15 mouse cellular contexts compared by ENCODE assay signal in genomic region chr8:57403640-57404180, GRCm38 (mm10). TPM values are rescaled to one million over a fixed set of nuclear protein-coding genes. Genes with fewer than 3 reads are reported as not detected.
DNase-seq lines count a peak whose midpoint lies in the region; ATAC-seq lines count a peak whose summit lies in the region.
"Had no signal": no experiment of that assay in that cellular context is flagged by ENCODE, and none has a peak within 500 bp of the region (broad histone marks: within the 10 kb centered on the region; RNA-seq: fewer than 3 reads in every experiment).

No protein-coding gene starts in this region.

- no peak overlapping the region for H3K9ac ChIP-seq in heart, embryonic 11.5 days (ENCODE audit: low read depth, low read length)
- H3K9ac ChIP-seq in midbrain, embryonic 11.5 days (ENCODE audit: low read length): no peak overlapping the region
- no peak overlapping the region for H3K9ac ChIP-seq in midbrain, embryonic 15.5 days
- H3K9ac ChIP-seq: hindbrain, embryonic 13.5 days had no signal

- H3K4me2 ChIP-seq in heart, embryonic 11.5 days: no peak overlapping the region
- no peak overlapping the region for H3K4me2 ChIP-seq in midbrain, embryonic 11.5 days
- H3K4me2 ChIP-seq in midbrain, embryonic 15.5 days: no peak overlapping the region
- H3K4me2 ChIP-seq: hindbrain, embryonic 13.5 days had no signal

- no peaks in the 10 kb centered on the region for H3K36me3 ChIP-seq in heart, embryonic 11.5 days (ENCODE audit: control insufficient read depth, insufficient read depth, low read length)
- no peaks in the 10 kb centered on the region for H3K36me3 ChIP-seq in midbrain, embryonic 11.5 days (ENCODE audit: control insufficient read depth, insufficient read depth, low read length)
- H3K36me3 ChIP-seq in midbrain, embryonic 15.5 days (replicated peaks): no peaks in the 10 kb centered on the region
- H3K36me3 ChIP-seq: hindbrain, embryonic 13.5 days had no signal

- no peaks in the 10 kb centered on the region for H3K27me3 ChIP-seq in heart, embryonic 11.5 days (ENCODE audit: control insufficient read depth, insufficient read depth, low read length)
- H3K27me3 ChIP-seq in midbrain, embryonic 11.5 days (ENCODE audit: control insufficient read depth, insufficient read depth, low read length): no peaks in the 10 kb centered on the region
- H3K27me3 ChIP-seq in midbrain, embryonic 15.5 days (replicated peaks): no peaks in the 10 kb centered on the region; the same call in 1 of the 2 replicates

- peaks cover 24% of the 10 kb centered on the region for H3K4me1 ChIP-seq in heart, embryonic 11.5 days (ENCODE audit: control insufficient read depth, insufficient read depth, low read length)
- H3K4me1 ChIP-seq in midbrain, embryonic 11.5 days (ENCODE audit: control insufficient read depth, insufficient read depth, low read length): peaks cover 11% of the 10 kb centered on the region; the same call in 1 of the 2 replicates
- no peaks in the 10 kb centered on the region for H3K4me1 ChIP-seq in midbrain, embryonic 15.5 days

- ATAC-seq in heart, embryonic 11.5 days (replicated peaks; ENCODE audit: insufficient number of reproducible peaks, low FRiP score, low TSS enrichment): no peak
- ATAC-seq in midbrain, embryonic 11.5 days (ENCODE audit: low FRiP score): no peak
- ATAC-seq in midbrain, embryonic 15.5 days (replicated peaks): no peak
- ATAC-seq: forebrain, embryonic 14.5 days had no signal

- H3K4me3 ChIP-seq in heart, embryonic 11.5 days (ENCODE audit: low read depth, low read length): no peak overlapping the region
- no peak overlapping the region for H3K4me3 ChIP-seq in midbrain, embryonic 11.5 days (ENCODE audit: low read depth, low read length)
- H3K4me3 ChIP-seq in midbrain, embryonic 15.5 days: no peak overlapping the region
- H3K4me3 ChIP-seq: hindbrain, embryonic 13.5 days had no signal

- 80% methylated on average over 11 of the region's 11 CpGs for WGBS in heart, embryonic 11.5 days (ENCODE audit: insufficient replicate concordance)
- WGBS in midbrain, embryonic 11.5 days: 82% methylated on average over 11 of the region's 11 CpGs
- 85% methylated on average over 11 of the region's 11 CpGs for WGBS in midbrain, embryonic 15.5 days

- H3K9me3 ChIP-seq in heart, embryonic 11.5 days (replicated peaks; ENCODE audit: control insufficient read depth, low read length): no peaks in the 10 kb centered on the region
- H3K9me3 ChIP-seq in midbrain, embryonic 11.5 days (ENCODE audit: control insufficient read depth, low read length): no peaks in the 10 kb centered on the region
- no peaks in the 10 kb centered on the region for H3K9me3 ChIP-seq in midbrain, embryonic 15.5 days
- H3K9me3 ChIP-seq: hindbrain, embryonic 13.5 days had no signal

- peak; percentile 10 for DNase-seq in adrenal gland, postnatal 10 days
- no peak for DNase-seq in adrenal gland, adult 8-10 months
- peak; percentile 39 for DNase-seq in heart, postnatal 4 days
- DNase-seq in midbrain, embryonic 11.5 days (ENCODE audit: low spot score, missing footprints): peak; percentile 69
- peak; percentile 89 for DNase-seq in WW6 (ENCODE audit: low read depth, low spot score)
- DNase-seq in natural killer cell, adult 2 months (ENCODE audit: low spot score in 2 of 2): no peak
- DNase-seq: gastrocnemius, postnatal 10 days; kidney, adult 18-20 months; layer of hippocampus, postnatal 36 days; lung, postnatal 36 days; spleen, adult 18-20 months had no signal

- H3K27ac ChIP-seq in heart, embryonic 11.5 days (ENCODE audit: low read depth, low read length): no peak overlapping the region
- no peak overlapping the region for H3K27ac ChIP-seq in midbrain, embryonic 11.5 days (ENCODE audit: low read depth, low read length)
- no peak overlapping the region for H3K27ac ChIP-seq in midbrain, embryonic 15.5 days
- H3K27ac ChIP-seq: hindbrain, embryonic 13.5 days had no signal

RNA-seq across cellular contexts. Expression of gene Scrg1, which starts 52.0 kb away (rescaled TPM):
- total RNA-seq in adrenal gland, postnatal 10 days (2021): 1 to 10 TPM in 1 of 2 experiments, under 1 TPM in 1; 0.45 to 1.2 TPM
- under 1 TPM in 2 of 4 experiments, not detected in 2; 0.59 to 0.75 TPM for total RNA-seq in adrenal gland, adult 8-10 months (2022)
- not detected for total RNA-seq in heart, postnatal 4 days (2021)
- 0.68 and 0.72 TPM in 2 replicates for polyA plus RNA-seq in heart, embryonic 11.5 days (2014; fragmentation: Nextera tagmentation; extraction: Ambion mirVana)
- polyA plus RNA-seq in midbrain, embryonic 11.5 days (2014; fragmentation: Nextera tagmentation; extraction: Ambion mirVana): 0.27 TPM in 1 of 2 replicates, not detected in the other
- 8.1 and 8.5 TPM in 2 replicates for polyA plus RNA-seq in midbrain, embryonic 15.5 days (2015; fragmentation: Nextera tagmentation; extraction: Ambion mirVana)
- total RNA-seq: gastrocnemius, postnatal 10 days had no signal

Comparison
In these comparisons a context has a peak if more than half of its experiments do, and no peak if none do; other contexts are left out.
1. DNase-seq: peak in adrenal gland, postnatal 10 days (single experiment), heart, postnatal 4 days (single experiment), midbrain, embryonic 11.5 days (single experiment) and WW6 (single experiment); none in adrenal gland, adult 8-10 months (single experiment) and natural killer cell, adult 2 months (0 of 2).